Mouse (Mus musculus) heart, embryonic 11.5 days (tissue): ENCODE measurements around the gene Arhgap10. TPM values are rescaled to one million over a fixed set of nuclear protein-coding genes. Genes with fewer than 3 reads are reported as not detected.

Experiments
- ATAC-seq: fragments of 200-750 bp; cut with Nextera tagmentation; replicated peaks from 2 replicates; pipeline ENCODE4 v1.8.0; 2017; ENCODE audit warnings: moderate library complexity; ENCODE audit not compliant: insufficient number of reproducible peaks, low FRiP score, low TSS enrichment
- H3K27ac ChIP-seq: fragments of 300-500 bp; sonication (generic); 2 replicates; pipeline ENCODE4 v1.5.1; 2014; ENCODE audit warnings: mild to moderate bottlenecking, low read depth, low read length
- H3K27me3 ChIP-seq: fragments of 300-500 bp; sonication (generic); 2 replicates; pipeline ENCODE4 v1.6.1; 2014; ENCODE audit warnings: mild to moderate bottlenecking, low read length, mixed read lengths; ENCODE audit not compliant: control insufficient read depth, insufficient read depth
- H3K36me3 ChIP-seq: fragments of 300-500 bp; sonication (generic); 2 replicates; pipeline ENCODE4 v1.6.1; 2014; ENCODE audit warnings: mild to moderate bottlenecking, low read length, moderate library complexity, mixed read lengths; ENCODE audit not compliant: control insufficient read depth, insufficient read depth
- H3K4me1 ChIP-seq: fragments of 300-500 bp; sonication (generic); 2 replicates; pipeline ENCODE4 v1.6.1; 2014; ENCODE audit warnings: low read length; ENCODE audit not compliant: control insufficient read depth, insufficient read depth
- H3K4me2 ChIP-seq: fragments of 300-500 bp; sonication (generic); 2 replicates; pipeline ENCODE4 v1.6.1; 2014; ENCODE audit warnings: mild to moderate bottlenecking, moderate library complexity
- H3K4me3 ChIP-seq: fragments of 300-500 bp; sonication (generic); 2 replicates; pipeline ENCODE4 v1.5.1; 2014; ENCODE audit warnings: low read depth, low read length
- H3K9ac ChIP-seq: fragments of 300-500 bp; sonication (generic); 2 replicates; pipeline ENCODE4 v1.6.1; 2014; ENCODE audit warnings: mild to moderate bottlenecking, low read depth, low read length, moderate library complexity
- H3K9me3 ChIP-seq: fragments of 300-500 bp; sonication (generic); replicated peaks from 2 replicates; pipeline ENCODE4 v1.6.1; 2016; ENCODE audit warnings: low read length; ENCODE audit not compliant: control insufficient read depth
- WGBS: fragments of 180-500 bp; shearing (Covaris S2); extraction: QIAGEN DNeasy Blood & Tissue Kit; methylation state at CpG from one replicate; pipeline ENCODE4 v1.1.7; 2014; ENCODE audit not compliant: insufficient replicate concordance; 5-methylcytosine and 5-hydroxymethylcytosine counted together
- polyA plus RNA-seq: library from polyadenylated mRNA; unstranded; fragments of >200 nt; fragmentation: Nextera tagmentation; extraction: Ambion mirVana; gene quantifications from 2 replicates; pipeline ENCODE4 v1.2.1, GENCODE M21; 2014

Gene Arhgap10
- polyA plus RNA-seq, 1 experiment from 2014 or later = 23.2 TPM

DNA sequence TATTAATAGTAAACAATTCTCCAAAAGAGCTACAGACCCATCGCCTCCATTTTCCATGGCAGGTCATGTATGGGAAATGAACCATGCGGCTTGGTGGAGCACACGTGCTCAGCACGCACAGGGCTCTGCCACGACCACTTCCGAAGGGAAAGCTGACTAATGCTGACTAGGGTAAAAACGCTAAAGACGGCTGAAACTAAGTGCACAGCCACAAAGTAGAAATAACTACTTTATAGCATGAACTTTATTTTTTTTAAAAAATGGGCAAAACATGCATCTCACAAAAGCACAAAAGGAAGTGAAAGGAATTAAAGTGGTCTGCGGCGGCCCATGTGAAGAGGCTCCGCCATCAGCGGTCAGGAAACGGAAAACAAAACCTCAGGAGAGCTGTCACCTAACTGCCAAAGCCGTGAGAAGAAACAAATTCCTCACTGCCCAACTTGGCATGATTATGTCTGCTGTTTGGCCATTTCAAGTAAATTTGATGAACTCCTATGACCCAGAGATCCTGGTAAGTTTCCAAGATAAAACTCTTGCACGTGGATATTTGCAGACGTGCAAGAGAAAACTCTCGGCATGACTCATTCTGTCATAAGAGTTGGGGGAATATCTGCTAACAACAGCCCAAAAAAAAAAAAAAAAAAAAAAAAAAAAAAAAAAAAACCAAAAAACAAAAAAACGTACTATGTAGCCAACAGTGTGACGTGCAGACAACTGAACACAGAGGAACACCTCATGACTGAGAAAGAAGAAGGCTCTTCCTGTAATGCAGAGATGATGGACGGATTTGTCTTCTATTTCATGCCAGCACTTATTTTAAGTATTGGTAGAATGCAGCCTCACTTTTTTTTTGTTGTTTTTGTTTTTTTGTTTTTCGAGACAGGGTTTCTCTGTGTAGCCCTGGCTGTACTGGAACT is 66.0 kb downstream of the Arhgap10 start:
- H3K27me3 ChIP-seq = no peaks in the 10 kb centered on the region
- H3K9me3 ChIP-seq = peaks cover 36% of the 10 kb centered on the region
- H3K36me3 ChIP-seq = peaks cover 28% of the 10 kb centered on the region
- ATAC-seq = no peak
- no peak overlapping the region for H3K4me2 ChIP-seq
- no peak overlapping the region for H3K9ac ChIP-seq
- no peak overlapping the region for H3K4me3 ChIP-seq
- H3K27ac ChIP-seq = no peak overlapping the region
- no peaks in the 10 kb centered on the region for H3K4me1 ChIP-seq
- 91% methylated on average over 21 of the region's 21 CpGs for WGBS

DNA sequence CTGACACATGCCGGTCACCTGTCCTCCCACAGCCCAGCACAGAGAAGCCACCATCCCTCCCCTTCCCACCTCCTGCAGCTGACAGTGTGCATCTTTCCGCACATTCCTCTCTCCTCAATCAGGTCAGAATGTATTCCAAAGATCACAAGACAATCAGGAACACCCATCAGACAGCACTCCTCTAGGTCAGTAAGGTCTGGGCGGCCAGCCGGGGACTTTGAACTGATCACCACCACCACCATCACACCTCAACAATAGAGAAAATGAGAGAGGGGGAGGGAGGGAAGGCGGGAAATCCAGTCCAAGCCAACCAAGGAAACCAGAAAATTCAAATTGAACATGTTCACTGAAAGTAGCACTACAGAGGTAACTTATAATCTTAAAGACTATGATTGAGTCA is 66.7 kb downstream of the Arhgap10 start:
- Histone ChIP-seq H3K36me3 (peaks cover 28% of the 10 kb centered on the region), H3K27me3 (no peaks in the 10 kb centered on the region), H3K9me3 (peaks cover 37% of the 10 kb centered on the region), H3K4me1 (no peaks in the 10 kb centered on the region), H3K9ac (no peak overlapping the region), H3K4me3 (no peak overlapping the region), H3K27ac (no peak overlapping the region), H3K4me2 (no peak overlapping the region)
- 85% methylated on average over 5 of the region's 5 CpGs for WGBS
- ATAC-seq = no peak

DNA sequence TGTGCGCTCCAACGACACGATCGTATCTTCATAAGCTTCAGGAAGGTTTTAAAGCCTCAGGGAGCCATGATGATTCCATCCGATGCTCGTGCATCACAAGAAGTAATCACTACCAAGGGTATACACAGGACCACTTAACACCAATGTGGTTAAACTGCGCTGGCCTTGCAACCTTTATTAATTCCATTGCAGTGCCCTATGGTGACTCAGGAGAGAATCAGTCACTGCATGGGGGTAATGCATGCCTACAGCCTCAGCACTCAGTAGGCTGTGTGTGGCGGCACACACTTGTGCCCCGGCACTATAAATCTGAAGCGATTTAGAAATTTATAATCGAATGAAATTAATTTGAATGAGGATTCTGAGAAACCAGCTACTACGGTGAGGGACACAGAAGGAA is 71.5 kb downstream of the Arhgap10 start:
- Histone ChIP-seq H3K4me3 (no peak overlapping the region), H3K27me3 (no peaks in the 10 kb centered on the region), H3K9ac (no peak overlapping the region), H3K36me3 (peaks cover 28% of the 10 kb centered on the region), H3K4me2 (no peak overlapping the region), H3K27ac (no peak overlapping the region), H3K9me3 (peaks cover 37% of the 10 kb centered on the region), H3K4me1 (peaks cover 7% of the 10 kb centered on the region; the same call in 1 of the 2 replicates)
- 91% methylated on average over 12 of the region's 12 CpGs for WGBS
- no peak for ATAC-seq

- 84% methylated on average over 3 of the region's 3 CpGs for WGBS
- Histone ChIP-seq H3K27ac (no peak overlapping the region), H3K4me2 (no peak overlapping the region), H3K9ac (no peak overlapping the region), H3K9me3 (peaks cover 32% of the 10 kb centered on the region), H3K36me3 (peaks cover 28% of the 10 kb centered on the region), H3K27me3 (no peaks in the 10 kb centered on the region), H3K4me3 (no peak overlapping the region), H3K4me1 (peaks cover 7% of the 10 kb centered on the region; the same call in 1 of the 2 replicates)
- ATAC-seq = no peak
These were observed 72.1 kb downstream of the Arhgap10 start for GRCm38 (mm10) chr8:77445642-77446041.

GRCm38 (mm10) chr8:77444166-77444870 is 73.4 kb downstream of the Arhgap10 start:
- H3K27ac ChIP-seq = peak overlapping the region; percentile 38
- H3K4me1 ChIP-seq = peaks cover 7% of the 10 kb centered on the region; the same call in 1 of the 2 replicates
- H3K36me3 ChIP-seq = peaks cover 15% of the 10 kb centered on the region
- H3K27me3 ChIP-seq = no peaks in the 10 kb centered on the region
- ATAC-seq = no peak
- H3K9ac ChIP-seq = no peak overlapping the region
- H3K4me2 ChIP-seq = peak overlapping the region; percentile 9; the same call in 1 of the 2 replicates
- H3K9me3 ChIP-seq = peaks cover 19% of the 10 kb centered on the region
- H3K4me3 ChIP-seq = no peak overlapping the region
- WGBS = 66% methylated on average over 10 of the region's 10 CpGs

- 83% methylated on average over 7 of the region's 7 CpGs for WGBS
- Histone ChIP-seq H3K4me2 (no peak overlapping the region), H3K27ac (no peak overlapping the region), H3K4me3 (no peak overlapping the region), H3K36me3 (peaks cover 4% of the 10 kb centered on the region), H3K27me3 (no peaks in the 10 kb centered on the region), H3K4me1 (peaks cover 18% of the 10 kb centered on the region), H3K9me3 (peaks cover 7% of the 10 kb centered on the region), H3K9ac (no peak overlapping the region)
- no peak for ATAC-seq
These were observed 75.3 kb downstream of the Arhgap10 start for GRCm38 (mm10) chr8:77442452-77442851.

- Histone ChIP-seq H3K9ac (no peak overlapping the region), H3K4me1 (peaks cover 31% of the 10 kb centered on the region), H3K4me2 (no peak overlapping the region), H3K9me3 (no peaks in the 10 kb centered on the region), H3K27me3 (no peaks in the 10 kb centered on the region), H3K27ac (no peak overlapping the region), H3K4me3 (no peak overlapping the region), H3K36me3 (no peaks in the 10 kb centered on the region; the same call in 1 of the 2 replicates)
- ATAC-seq = no peak
- WGBS = 79% methylated on average over 9 of the region's 9 CpGs
These were observed 76.8 kb downstream of the Arhgap10 start for GRCm38 (mm10) chr8:77440913-77441312.

DNA sequence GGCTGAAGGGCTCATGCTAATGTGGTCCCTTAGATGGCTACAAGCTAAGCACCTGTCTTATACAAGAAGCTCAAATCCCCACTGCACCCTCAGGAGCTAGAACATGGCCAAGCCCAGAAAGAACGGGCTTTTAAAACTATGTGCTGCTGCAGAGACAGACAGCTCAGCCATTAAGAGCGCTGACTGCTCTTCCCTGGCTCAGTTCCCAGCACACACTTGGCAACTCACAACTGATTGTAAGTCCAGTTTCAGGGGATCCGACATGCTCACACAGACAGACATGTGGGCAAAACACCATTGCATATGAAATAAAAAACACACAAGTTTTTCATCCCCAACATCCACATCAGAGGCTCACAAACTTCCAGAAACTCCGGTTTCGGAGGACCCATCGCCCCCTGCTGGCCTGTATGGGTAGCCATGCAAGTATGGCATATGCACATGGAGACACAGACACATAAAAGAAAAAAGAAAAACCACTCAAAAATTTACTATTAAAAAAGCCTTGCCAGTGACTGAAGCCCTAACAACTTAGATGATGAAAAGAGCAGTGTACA is 77.4 kb downstream of the Arhgap10 start:
- H3K9ac ChIP-seq = no peak overlapping the region
- no peak overlapping the region for H3K4me2 ChIP-seq
- 79% methylated on average over 6 of the region's 6 CpGs for WGBS
- no peaks in the 10 kb centered on the region for H3K27me3 ChIP-seq
- H3K9me3 ChIP-seq = no peaks in the 10 kb centered on the region
- ATAC-seq = no peak
- H3K4me1 ChIP-seq = peaks cover 33% of the 10 kb centered on the region
- no peak overlapping the region for H3K27ac ChIP-seq
- H3K4me3 ChIP-seq = no peak overlapping the region
- no peaks in the 10 kb centered on the region for H3K36me3 ChIP-seq
